Mouse (Mus musculus): ENCODE data around the gene Tbxas1. TPM values are rescaled to one million over a fixed set of nuclear protein-coding genes. Genes with fewer than 3 reads are reported as not detected.

The Tbxas1 gene
- polyA plus RNA-seq, 1 experiment from 2014 or later, result 2.0 TPM

GRCm38 (mm10) chr6:38928489-38928888 is 53.3 kb downstream of the Tbxas1 start:
- Histone ChIP-seq H3K27ac (ENCODE audit: low read depth, low read length) (no peak overlapping the region), H3K27me3 (ENCODE audit: control insufficient read depth, insufficient read depth, low read length) (no peaks in the 10 kb centered on the region), H3K4me3 (ENCODE audit: low read depth, low read length) (no peak overlapping the region), H3K9me3 (ENCODE audit: control insufficient read depth, low read length) (no peaks in the 10 kb centered on the region), H3K9ac (replicated peaks; ENCODE audit: low read depth, low read length) (no peak overlapping the region), H3K4me2 (ENCODE audit: low read depth, low read length) (no peak overlapping the region), H3K36me3 (ENCODE audit: control insufficient read depth, insufficient read depth, low read length) (no peaks in the 10 kb centered on the region), H3K4me1 (ENCODE audit: control insufficient read depth, insufficient read depth, low read length) (0 out of 2 replicates have a peak, but pooled peaks cover 4% of the 10 kb centered on the region)
- ATAC-seq (ENCODE audit: low read depth), result no peak
- 85% methylated on average over 3 of the region's 3 CpGs for WGBS

- H3K4me2 ChIP-seq (ENCODE audit: low read depth, low read length), result no peak overlapping the region
- H3K36me3 ChIP-seq (ENCODE audit: control insufficient read depth, insufficient read depth, low read length), result no peaks in the 10 kb centered on the region
- 79% methylated on average over 2 of the region's 2 CpGs for WGBS
- no peak overlapping the region for H3K27ac ChIP-seq (ENCODE audit: low read depth, low read length)
- H3K4me3 ChIP-seq (ENCODE audit: low read depth, low read length), result no peak overlapping the region
- H3K9me3 ChIP-seq (ENCODE audit: control insufficient read depth, low read length), result no peaks in the 10 kb centered on the region
- ATAC-seq (ENCODE audit: low read depth), result no peak
- H3K27me3 ChIP-seq (ENCODE audit: control insufficient read depth, insufficient read depth, low read length), result no peaks in the 10 kb centered on the region
- H3K9ac ChIP-seq (replicated peaks; ENCODE audit: low read depth, low read length), result no peak overlapping the region
- no peaks in the 10 kb centered on the region for H3K4me1 ChIP-seq (ENCODE audit: control insufficient read depth, insufficient read depth, low read length)
Measured at GRCm38 (mm10) chr6:38936009-38936408, 60.8 kb downstream of the Tbxas1 start.

DNA sequence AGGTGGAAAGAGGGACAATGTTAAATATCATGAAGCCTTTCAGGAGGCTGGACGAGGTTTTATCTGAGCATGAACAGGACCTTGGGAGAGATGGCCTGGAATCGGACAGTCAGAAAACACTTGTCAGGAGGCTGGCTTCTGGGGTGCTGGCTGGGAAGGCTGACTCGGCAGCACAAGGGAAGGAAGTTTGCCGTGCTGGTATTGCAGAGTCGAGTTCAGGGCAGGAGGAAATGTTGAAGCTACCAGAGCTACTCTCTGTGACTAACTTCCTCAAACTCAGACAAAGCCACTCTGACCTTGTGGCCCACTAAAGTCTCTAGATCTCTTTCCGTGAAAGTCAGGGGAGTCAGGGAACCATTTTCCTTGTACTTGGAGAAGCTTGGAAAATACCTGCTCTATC is 63.2 kb downstream of the Tbxas1 start:
- no peak for ATAC-seq (ENCODE audit: low read depth)
- no peak overlapping the region for H3K27ac ChIP-seq (ENCODE audit: low read depth, low read length)
- H3K36me3 ChIP-seq (ENCODE audit: control insufficient read depth, insufficient read depth, low read length), result no peaks in the 10 kb centered on the region
- H3K27me3 ChIP-seq (ENCODE audit: control insufficient read depth, insufficient read depth, low read length), result no peaks in the 10 kb centered on the region
- no peak overlapping the region for H3K9ac ChIP-seq (replicated peaks; ENCODE audit: low read depth, low read length)
- no peaks in the 10 kb centered on the region for H3K4me1 ChIP-seq (ENCODE audit: control insufficient read depth, insufficient read depth, low read length)
- WGBS, result 86% methylated on average over 6 of the region's 6 CpGs
- no peak overlapping the region for H3K4me3 ChIP-seq (ENCODE audit: low read depth, low read length)
- no peak overlapping the region for H3K4me2 ChIP-seq (ENCODE audit: low read depth, low read length)
- H3K9me3 ChIP-seq (ENCODE audit: control insufficient read depth, low read length), result no peaks in the 10 kb centered on the region

GRCm38 (mm10) chr6:38939096-38939495 is 63.9 kb downstream of the Tbxas1 start:
- Histone ChIP-seq H3K9ac (replicated peaks; ENCODE audit: low read depth, low read length) (no peak overlapping the region), H3K27ac (ENCODE audit: low read depth, low read length) (no peak overlapping the region), H3K4me3 (ENCODE audit: low read depth, low read length) (no peak overlapping the region), H3K36me3 (ENCODE audit: control insufficient read depth, insufficient read depth, low read length) (no peaks in the 10 kb centered on the region), H3K9me3 (ENCODE audit: control insufficient read depth, low read length) (no peaks in the 10 kb centered on the region), H3K27me3 (ENCODE audit: control insufficient read depth, insufficient read depth, low read length) (no peaks in the 10 kb centered on the region), H3K4me1 (ENCODE audit: control insufficient read depth, insufficient read depth, low read length) (no peaks in the 10 kb centered on the region), H3K4me2 (ENCODE audit: low read depth, low read length) (no peak overlapping the region)
- no peak for ATAC-seq (ENCODE audit: low read depth)
- 79% methylated on average over 4 of the region's 4 CpGs for WGBS

DNA sequence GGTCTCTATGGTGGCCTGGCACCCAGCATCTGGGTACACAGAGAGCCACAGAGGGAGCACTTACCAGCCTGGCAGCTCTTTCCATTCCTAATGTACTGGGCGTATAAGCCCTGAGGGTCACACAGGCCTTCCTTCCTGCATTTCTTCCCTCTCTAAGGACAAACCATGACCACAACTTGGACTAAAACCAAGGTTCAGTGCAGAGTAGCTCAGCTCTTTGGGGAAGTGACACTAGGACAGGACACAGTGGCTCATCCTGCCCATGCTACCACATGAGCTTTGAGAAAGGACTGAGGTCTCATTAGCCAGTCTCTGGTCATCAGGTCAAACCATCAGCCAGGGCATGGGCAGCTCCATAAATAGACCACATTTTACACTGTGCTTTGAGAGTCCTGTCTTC is 65.8 kb downstream of the Tbxas1 start:
- no peak overlapping the region for H3K9ac ChIP-seq (replicated peaks; ENCODE audit: low read depth, low read length)
- no peak overlapping the region for H3K27ac ChIP-seq (ENCODE audit: low read depth, low read length)
- no peak for ATAC-seq (ENCODE audit: low read depth)
- no peaks in the 10 kb centered on the region for H3K27me3 ChIP-seq (ENCODE audit: control insufficient read depth, insufficient read depth, low read length)
- H3K4me2 ChIP-seq (ENCODE audit: low read depth, low read length), result no peak overlapping the region
- no peak overlapping the region for H3K4me3 ChIP-seq (ENCODE audit: low read depth, low read length)
- H3K9me3 ChIP-seq (ENCODE audit: control insufficient read depth, low read length), result no peaks in the 10 kb centered on the region
- H3K4me1 ChIP-seq (ENCODE audit: control insufficient read depth, insufficient read depth, low read length), result no peaks in the 10 kb centered on the region
- 96% methylated on average over 1 of the region's 1 CpGs for WGBS
- no peaks in the 10 kb centered on the region for H3K36me3 ChIP-seq (ENCODE audit: control insufficient read depth, insufficient read depth, low read length)

- Histone ChIP-seq H3K36me3 (ENCODE audit: control insufficient read depth, insufficient read depth, low read length) (no peaks in the 10 kb centered on the region), H3K9ac (replicated peaks; ENCODE audit: low read depth, low read length) (no peak overlapping the region), H3K4me1 (ENCODE audit: control insufficient read depth, insufficient read depth, low read length) (no peaks in the 10 kb centered on the region), H3K9me3 (ENCODE audit: control insufficient read depth, low read length) (no peaks in the 10 kb centered on the region), H3K4me3 (ENCODE audit: low read depth, low read length) (no peak overlapping the region), H3K27ac (ENCODE audit: low read depth, low read length) (no peak overlapping the region), H3K4me2 (ENCODE audit: low read depth, low read length) (no peak overlapping the region), H3K27me3 (ENCODE audit: control insufficient read depth, insufficient read depth, low read length) (no peaks in the 10 kb centered on the region)
- 93% methylated on average over 3 of the region's 3 CpGs for WGBS
- ATAC-seq (ENCODE audit: low read depth), result no peak
Measured at GRCm38 (mm10) chr6:38942771-38943170, 67.6 kb downstream of the Tbxas1 start.

DNA sequence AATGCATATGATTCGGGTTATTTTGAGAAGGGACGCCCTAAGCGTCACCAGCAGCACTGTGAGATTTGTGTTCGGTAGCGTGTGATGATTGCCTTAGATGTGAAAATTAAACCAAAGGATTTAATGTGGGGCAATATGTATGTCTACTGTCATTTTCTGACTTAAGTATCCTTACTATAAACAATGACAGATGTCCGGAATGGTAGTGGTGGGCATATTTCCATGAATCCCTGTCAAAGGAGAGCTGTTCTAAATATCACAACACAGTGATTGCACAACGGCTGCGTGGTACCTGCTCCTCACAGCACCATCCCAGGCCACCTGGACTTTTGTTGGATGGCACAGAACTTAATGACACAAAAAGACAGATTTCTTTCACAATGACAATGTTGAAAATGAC is 69.2 kb downstream of the Tbxas1 start:
- Histone ChIP-seq H3K9ac (replicated peaks; ENCODE audit: low read depth, low read length) (no peak overlapping the region), H3K4me1 (ENCODE audit: control insufficient read depth, insufficient read depth, low read length) (no peaks in the 10 kb centered on the region), H3K27ac (ENCODE audit: low read depth, low read length) (no peak overlapping the region), H3K4me2 (ENCODE audit: low read depth, low read length) (no peak overlapping the region), H3K36me3 (ENCODE audit: control insufficient read depth, insufficient read depth, low read length) (no peaks in the 10 kb centered on the region), H3K9me3 (ENCODE audit: control insufficient read depth, low read length) (no peaks in the 10 kb centered on the region), H3K27me3 (ENCODE audit: control insufficient read depth, insufficient read depth, low read length) (no peaks in the 10 kb centered on the region), H3K4me3 (ENCODE audit: low read depth, low read length) (no peak overlapping the region)
- WGBS, result 93% methylated on average over 8 of the region's 8 CpGs
- ATAC-seq (ENCODE audit: low read depth), result no peak

GRCm38 (mm10) chr6:38944826-38945225 is 69.6 kb downstream of the Tbxas1 start:
- Histone ChIP-seq H3K4me1 (ENCODE audit: control insufficient read depth, insufficient read depth, low read length) (no peaks in the 10 kb centered on the region), H3K9ac (replicated peaks; ENCODE audit: low read depth, low read length) (no peak overlapping the region), H3K36me3 (ENCODE audit: control insufficient read depth, insufficient read depth, low read length) (no peaks in the 10 kb centered on the region), H3K27me3 (ENCODE audit: control insufficient read depth, insufficient read depth, low read length) (no peaks in the 10 kb centered on the region), H3K4me2 (ENCODE audit: low read depth, low read length) (no peak overlapping the region), H3K27ac (ENCODE audit: low read depth, low read length) (no peak overlapping the region), H3K9me3 (ENCODE audit: control insufficient read depth, low read length) (no peaks in the 10 kb centered on the region), H3K4me3 (ENCODE audit: low read depth, low read length) (no peak overlapping the region)
- 87% methylated on average over 7 of the region's 7 CpGs for WGBS
- ATAC-seq (ENCODE audit: low read depth), result no peak

DNA sequence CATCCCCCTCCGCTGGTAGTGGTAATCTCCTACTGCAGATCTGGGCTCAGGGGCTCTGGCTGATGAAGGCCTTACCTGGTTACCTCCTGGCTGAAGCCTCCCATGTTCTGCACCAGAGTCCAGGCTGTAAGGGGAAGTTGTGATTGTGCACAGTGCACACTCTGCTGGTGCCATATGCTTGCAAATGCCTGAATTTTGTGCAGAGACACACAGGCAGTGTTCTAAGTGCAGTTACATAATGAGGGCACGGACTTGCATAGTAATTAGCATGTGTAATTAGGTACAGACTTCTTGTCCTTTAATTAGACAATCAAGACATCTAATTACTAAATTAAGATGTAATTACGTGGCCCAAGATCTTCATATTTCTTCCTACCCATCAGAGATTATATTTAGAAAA is 70.5 kb downstream of the Tbxas1 start:
- H3K4me2 ChIP-seq (ENCODE audit: low read depth, low read length), result no peak overlapping the region
- no peaks in the 10 kb centered on the region for H3K36me3 ChIP-seq (ENCODE audit: control insufficient read depth, insufficient read depth, low read length)
- ATAC-seq (ENCODE audit: low read depth), result no peak
- 58% methylated on average over 3 of the region's 3 CpGs for WGBS
- no peak overlapping the region for H3K4me3 ChIP-seq (ENCODE audit: low read depth, low read length)
- H3K9me3 ChIP-seq (ENCODE audit: control insufficient read depth, low read length), result no peaks in the 10 kb centered on the region
- H3K4me1 ChIP-seq (ENCODE audit: control insufficient read depth, insufficient read depth, low read length), result no peaks in the 10 kb centered on the region
- no peaks in the 10 kb centered on the region for H3K27me3 ChIP-seq (ENCODE audit: control insufficient read depth, insufficient read depth, low read length)
- no peak overlapping the region for H3K9ac ChIP-seq (replicated peaks; ENCODE audit: low read depth, low read length)
- no peak overlapping the region for H3K27ac ChIP-seq (ENCODE audit: low read depth, low read length)

GRCm38 (mm10) chr6:38947282-38947681 is 72.1 kb downstream of the Tbxas1 start:
- 87% methylated on average over 4 of the region's 4 CpGs for WGBS

More at GRCm38 (mm10) chr6:38947282-38947681, 72.1 kb downstream of the Tbxas1 start:
- no peaks in the 10 kb centered on the region for H3K27me3 ChIP-seq (ENCODE audit: control insufficient read depth, insufficient read depth, low read length)
- ATAC-seq (ENCODE audit: low read depth), result no peak
- no peaks in the 10 kb centered on the region for H3K9me3 ChIP-seq (ENCODE audit: control insufficient read depth, low read length)
- no peak overlapping the region for H3K4me3 ChIP-seq (ENCODE audit: low read depth, low read length)
- no peak overlapping the region for H3K27ac ChIP-seq (ENCODE audit: low read depth, low read length)
- H3K4me2 ChIP-seq (ENCODE audit: low read depth, low read length), result no peak overlapping the region
- no peaks in the 10 kb centered on the region for H3K4me1 ChIP-seq (ENCODE audit: control insufficient read depth, insufficient read depth, low read length)
- H3K9ac ChIP-seq (replicated peaks; ENCODE audit: low read depth, low read length), result no peak overlapping the region
- H3K36me3 ChIP-seq (ENCODE audit: control insufficient read depth, insufficient read depth, low read length), result no peaks in the 10 kb centered on the region

Measured in neural tube, embryonic 14.5 days (tissue).